Mouse (Mus musculus) embryonic facial prominence, embryonic 12.5 days (tissue): ENCODE measurements around the gene Cox15. TPM values are rescaled to one million over a fixed set of nuclear protein-coding genes. Genes with fewer than 3 reads are reported as not detected.

ENCODE experiments used
- ATAC-seq: fragments of 200-750 bp; cut with Nextera tagmentation; 2 replicates; pipeline ENCODE4 v1.8.0; 2017; ENCODE audit not compliant: insufficient number of reproducible peaks, insufficient read depth, low FRiP score, low TSS enrichment
- H3K27ac ChIP-seq: fragments of 300-500 bp; sonication (generic); 2 replicates; pipeline ENCODE4 v1.5.1; 2016; ENCODE audit warnings: mild to moderate bottlenecking
- H3K27me3 ChIP-seq: fragments of 300-500 bp; sonication (generic); 2 replicates; pipeline ENCODE4 v1.6.1; 2016; ENCODE audit warnings: mild to moderate bottlenecking, moderate library complexity
- H3K36me3 ChIP-seq: fragments of 300-500 bp; sonication (generic); 2 replicates; pipeline ENCODE4 v1.6.1; 2016; ENCODE audit warnings: mild to moderate bottlenecking
- H3K4me1 ChIP-seq: fragments of 300-500 bp; sonication (generic); 2 replicates; pipeline ENCODE4 v1.6.1; 2016
- H3K4me2 ChIP-seq: fragments of 300-500 bp; sonication (generic); replicated peaks from 2 replicates; pipeline ENCODE4 v1.6.1; 2016; ENCODE audit warnings: mild to moderate bottlenecking, moderate library complexity
- H3K4me3 ChIP-seq: fragments of 300-500 bp; sonication (generic); 2 replicates; pipeline ENCODE4 v1.5.1; 2016; ENCODE audit warnings: mild to moderate bottlenecking
- H3K9ac ChIP-seq: fragments of 300-500 bp; sonication (generic); 2 replicates; pipeline ENCODE4 v1.6.1; 2016; ENCODE audit warnings: mild to moderate bottlenecking, moderate library complexity
- H3K9me3 ChIP-seq: fragments of 300-500 bp; sonication (generic); 2 replicates; pipeline ENCODE4 v1.6.1; 2016; ENCODE audit warnings: mild to moderate bottlenecking, moderate library complexity
- WGBS: fragments of 180-500 bp; shearing (Covaris S2); methylation state at CpG from one replicate; pipeline ENCODE4 v1.1.7; 2016; 5-methylcytosine and 5-hydroxymethylcytosine counted together
- polyA plus RNA-seq: library from polyadenylated mRNA; unstranded; fragments of >200 nt; fragmentation: Nextera tagmentation; extraction: Ambion mirVana; gene quantifications from 2 replicates; pipeline ENCODE4 v1.2.1, GENCODE M21; 2016

The Cox15 gene
- polyA plus RNA-seq, 1 experiment from 2014 or later, result 15.3 TPM

- Histone ChIP-seq H3K27me3 (no peaks in the 10 kb centered on the region), H3K4me1 (no peaks in the 10 kb centered on the region), H3K4me2 (no peak overlapping the region), H3K9me3 (no peaks in the 10 kb centered on the region), H3K9ac (no peak overlapping the region), H3K27ac (no peak overlapping the region), H3K4me3 (no peak overlapping the region), H3K36me3 (peaks cover 7% of the 10 kb centered on the region; the same call in 1 of the 2 replicates)
- ATAC-seq, result no peak
- 77% methylated on average over 2 of the region's 2 CpGs for WGBS
Measured at GRCm38 (mm10) chr19:43754237-43754636, 1.4 kb upstream of the Cox15 start.

GRCm38 (mm10) chr19:43753226-43753835, 531 bp upstream of the Cox15 start:
- Histone ChIP-seq H3K4me3 (peak overlapping the region; percentile 63), H3K27ac (peak overlapping the region; percentile 95), H3K36me3 (peaks cover 16% of the 10 kb centered on the region), H3K4me1 (no peaks in the 10 kb centered on the region), H3K9me3 (no peaks in the 10 kb centered on the region), H3K27me3 (no peaks in the 10 kb centered on the region), H3K9ac (peak overlapping the region; percentile 75), H3K4me2 (peak overlapping the region; percentile 57)
- peak; percentile 82 for ATAC-seq
- 1% methylated on average over 24 of the region's 24 CpGs for WGBS

DNA sequence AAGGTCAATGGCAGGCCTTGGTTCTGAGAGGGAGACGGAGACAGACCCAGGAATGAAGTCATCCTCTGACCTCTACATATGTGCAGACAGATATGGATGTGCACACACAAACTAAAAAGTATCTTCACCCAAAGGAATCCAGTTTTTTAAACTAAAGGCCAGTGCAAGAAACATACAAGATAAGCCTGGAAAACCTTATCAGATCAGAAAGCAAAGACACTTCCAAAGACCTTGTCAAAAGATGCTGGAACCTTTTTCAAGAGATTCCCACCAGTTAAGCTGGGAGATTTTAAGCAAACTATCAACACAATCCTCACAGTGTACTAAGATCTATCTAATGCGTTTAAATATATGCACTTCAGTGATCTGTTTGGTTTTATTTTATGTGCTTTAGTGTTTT, 2.8 kb downstream of the Cox15 start:
- WGBS, result 94% methylated on average over 2 of the region's 2 CpGs
- Histone ChIP-seq H3K36me3 (peaks cover 43% of the 10 kb centered on the region), H3K4me2 (no peak overlapping the region), H3K4me1 (no peaks in the 10 kb centered on the region), H3K27me3 (no peaks in the 10 kb centered on the region), H3K9me3 (no peaks in the 10 kb centered on the region), H3K9ac (no peak overlapping the region), H3K27ac (no peak overlapping the region), H3K4me3 (no peak overlapping the region)
- no peak for ATAC-seq

DNA sequence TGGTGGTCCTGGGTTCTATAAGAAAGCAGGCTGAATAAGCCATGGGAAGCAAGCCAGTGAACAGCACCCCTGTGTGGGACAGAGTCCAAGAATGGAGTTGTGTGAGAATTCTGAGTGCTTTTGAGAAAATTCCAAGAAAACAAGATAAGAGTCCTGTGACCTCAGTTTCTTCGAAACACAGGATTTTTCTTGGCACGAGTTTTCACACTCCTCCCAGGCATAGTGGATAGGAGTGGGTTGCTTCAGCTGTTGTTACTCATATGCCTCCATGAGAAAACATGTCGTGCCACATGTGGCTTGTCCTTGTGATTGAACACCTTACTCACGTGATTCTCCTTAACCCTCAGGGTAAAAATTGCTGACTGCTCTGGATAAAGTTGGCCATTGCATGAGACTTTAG, 4.9 kb downstream of the Cox15 start:
- peaks cover 51% of the 10 kb centered on the region for H3K36me3 ChIP-seq
- H3K4me1 ChIP-seq, result no peaks in the 10 kb centered on the region
- WGBS, result 91% methylated on average over 4 of the region's 4 CpGs
- H3K4me3 ChIP-seq, result no peak overlapping the region
- no peaks in the 10 kb centered on the region for H3K9me3 ChIP-seq
- no peak for ATAC-seq
- no peak overlapping the region for H3K9ac ChIP-seq
- H3K27me3 ChIP-seq, result no peaks in the 10 kb centered on the region
- no peak overlapping the region for H3K4me2 ChIP-seq
- H3K27ac ChIP-seq, result no peak overlapping the region

DNA sequence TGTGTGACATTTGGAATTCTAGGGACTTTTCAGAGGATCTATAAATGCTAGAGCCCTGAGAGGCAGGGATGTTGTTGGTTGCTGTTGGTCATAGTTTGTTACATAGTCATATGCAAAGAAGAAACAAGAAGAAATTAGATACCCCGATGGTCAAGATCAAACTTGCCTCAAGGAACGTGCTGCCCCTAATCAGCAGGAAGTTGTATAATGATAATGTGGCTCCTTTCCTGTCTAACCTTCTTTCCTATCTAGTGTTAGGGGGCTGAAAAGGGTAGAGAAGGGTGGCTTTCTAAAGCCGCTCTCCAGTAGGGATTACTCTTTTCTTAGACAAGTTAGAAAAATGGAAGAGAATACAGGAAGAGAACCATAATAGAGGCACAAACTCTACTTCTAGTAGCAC, 7.1 kb downstream of the Cox15 start:
- no peak overlapping the region for H3K4me3 ChIP-seq
- no peaks in the 10 kb centered on the region for H3K4me1 ChIP-seq
- peaks cover 65% of the 10 kb centered on the region for H3K36me3 ChIP-seq
- H3K27me3 ChIP-seq, result no peaks in the 10 kb centered on the region
- H3K9ac ChIP-seq, result no peak overlapping the region
- H3K9me3 ChIP-seq, result no peaks in the 10 kb centered on the region
- WGBS, result 88% methylated on average over 3 of the region's 3 CpGs
- H3K4me2 ChIP-seq, result no peak overlapping the region
- ATAC-seq, result no peak
- H3K27ac ChIP-seq, result no peak overlapping the region

DNA sequence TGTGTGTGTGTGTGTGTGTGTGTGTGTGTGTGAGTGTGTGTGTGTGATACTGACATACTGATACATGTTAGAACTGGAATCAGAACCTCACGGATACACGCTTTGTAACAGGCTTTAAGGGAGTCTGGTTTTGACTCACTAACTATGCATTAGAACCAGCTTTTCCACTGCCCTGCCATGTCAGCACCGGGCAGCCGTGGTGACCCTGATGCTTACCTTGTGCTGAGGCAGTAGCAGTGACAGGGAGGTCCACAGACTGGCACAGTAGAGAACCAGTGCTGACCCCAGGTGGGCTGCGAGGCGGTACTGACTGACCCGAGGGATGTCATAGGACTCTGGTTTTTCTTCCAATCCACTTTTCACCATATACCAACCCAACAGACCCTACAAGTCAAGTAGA, 9.4 kb downstream of the Cox15 start:
- H3K36me3 ChIP-seq, result peaks cover 70% of the 10 kb centered on the region
- no peak overlapping the region for H3K4me2 ChIP-seq
- 95% methylated on average over 7 of the region's 7 CpGs for WGBS
- no peak overlapping the region for H3K4me3 ChIP-seq
- no peak overlapping the region for H3K9ac ChIP-seq
- no peaks in the 10 kb centered on the region for H3K27me3 ChIP-seq
- ATAC-seq, result no peak
- no peaks in the 10 kb centered on the region for H3K9me3 ChIP-seq
- no peaks in the 10 kb centered on the region for H3K4me1 ChIP-seq
- H3K27ac ChIP-seq, result no peak overlapping the region

DNA sequence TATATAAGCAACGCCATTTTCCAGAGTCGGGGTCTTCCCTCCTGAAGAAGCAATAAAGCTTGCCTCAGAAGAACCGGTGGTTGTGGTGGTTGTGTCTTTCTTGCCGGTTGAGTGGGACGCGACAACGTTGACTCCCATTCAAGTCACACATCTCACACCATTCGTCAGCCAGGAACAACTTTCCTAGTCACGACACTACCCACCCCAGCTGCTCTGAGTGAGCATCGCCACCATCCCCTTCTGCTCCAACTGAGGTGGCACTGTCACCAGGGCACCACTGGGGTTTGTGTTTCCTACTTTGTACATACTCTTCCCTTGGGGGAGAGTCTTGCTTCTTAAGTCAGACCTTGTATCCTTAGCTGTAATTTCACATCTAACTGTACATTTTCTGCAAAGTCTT, 14.4 kb downstream of the Cox15 start:
- Histone ChIP-seq H3K27me3 (no peaks in the 10 kb centered on the region), H3K9ac (no peak overlapping the region), H3K9me3 (no peaks in the 10 kb centered on the region), H3K4me1 (no peaks in the 10 kb centered on the region), H3K4me2 (no peak overlapping the region), H3K36me3 (peaks cover 77% of the 10 kb centered on the region), H3K27ac (no peak overlapping the region), H3K4me3 (no peak overlapping the region)
- no peak for ATAC-seq
- 97% methylated on average over 10 of the region's 10 CpGs for WGBS

DNA sequence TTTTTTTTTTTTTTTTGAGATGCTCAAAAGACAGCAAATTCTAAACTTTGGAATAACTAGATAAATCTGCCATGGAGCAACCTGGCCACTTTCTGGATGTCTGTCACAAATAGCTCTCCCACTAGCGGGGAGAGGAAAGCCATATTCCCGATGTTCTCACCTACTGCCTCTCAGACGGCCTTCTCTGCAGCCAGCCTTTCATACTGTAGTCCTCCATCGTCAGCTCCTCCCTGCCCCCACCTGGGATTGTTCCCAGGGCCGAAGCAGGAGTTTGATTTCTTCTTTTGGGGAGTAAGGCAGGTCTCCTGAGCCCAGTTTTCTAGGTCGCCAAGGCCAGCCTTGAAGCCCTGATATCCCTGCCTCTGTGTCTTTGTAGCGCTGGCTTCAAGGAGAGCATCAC, 21.6 kb downstream of the Cox15 start:
- H3K9ac ChIP-seq, result no peak overlapping the region

GRCm38 (mm10) chr19:43730037-43730428, 22.8 kb downstream of the Cox15 start:
- peak overlapping the region; percentile 54 for H3K4me2 ChIP-seq
- peaks cover 43% of the 10 kb centered on the region for H3K36me3 ChIP-seq
- H3K9me3 ChIP-seq, result no peaks in the 10 kb centered on the region
- peaks cover 8% of the 10 kb centered on the region; the same call in 1 of the 2 replicates for H3K4me1 ChIP-seq
- H3K27me3 ChIP-seq, result no peaks in the 10 kb centered on the region
- H3K4me3 ChIP-seq, result peak overlapping the region; percentile 32
- no peak for ATAC-seq
- WGBS, result 31% methylated on average over 8 of the region's 8 CpGs
- peak overlapping the region; percentile 73 for H3K27ac ChIP-seq
- peak overlapping the region; percentile 45; the same call in 1 of the 2 replicates for H3K9ac ChIP-seq

More for the DNA sequence above, 21.6 kb downstream of the Cox15 start:
- no peak for ATAC-seq
- H3K9me3 ChIP-seq, result no peaks in the 10 kb centered on the region
- 59% methylated on average over 7 of the region's 7 CpGs for WGBS
- H3K4me2 ChIP-seq, result no peak overlapping the region
- peaks cover 41% of the 10 kb centered on the region for H3K36me3 ChIP-seq
- H3K4me3 ChIP-seq, result no peak overlapping the region
- no peak overlapping the region for H3K27ac ChIP-seq
- H3K4me1 ChIP-seq, result peaks cover 8% of the 10 kb centered on the region; the same call in 1 of the 2 replicates
- no peaks in the 10 kb centered on the region for H3K27me3 ChIP-seq

- Histone ChIP-seq H3K9ac (peak overlapping the region; percentile 45; the same call in 1 of the 2 replicates), H3K4me3 (peak overlapping the region; percentile 32), H3K4me1 (peaks cover 8% of the 10 kb centered on the region; the same call in 1 of the 2 replicates), H3K9me3 (no peaks in the 10 kb centered on the region), H3K36me3 (peaks cover 43% of the 10 kb centered on the region), H3K27ac (peak overlapping the region; percentile 73), H3K4me2 (peak overlapping the region; percentile 54), H3K27me3 (no peaks in the 10 kb centered on the region)
- WGBS, result 44% methylated on average over 22 of the region's 22 CpGs
- ATAC-seq, result no peak
Measured at GRCm38 (mm10) chr19:43729296-43730036, 23.3 kb downstream of the Cox15 start.

GRCm38 (mm10) chr19:43726510-43727146, 26.2 kb downstream of the Cox15 start:
- H3K9ac ChIP-seq, result no peak overlapping the region
- peaks cover 50% of the 10 kb centered on the region for H3K36me3 ChIP-seq
- no peak overlapping the region for H3K4me3 ChIP-seq
- H3K27ac ChIP-seq, result no peak overlapping the region
- no peaks in the 10 kb centered on the region for H3K27me3 ChIP-seq
- no peak overlapping the region for H3K4me2 ChIP-seq
- H3K4me1 ChIP-seq, result peaks cover 8% of the 10 kb centered on the region; the same call in 1 of the 2 replicates
- no peaks in the 10 kb centered on the region for H3K9me3 ChIP-seq
- WGBS, result 89% methylated on average over 15 of the region's 15 CpGs
- ATAC-seq, result no peak

- no peak overlapping the region for H3K4me3 ChIP-seq
- 0 out of 2 replicates have a peak, but pooled peaks cover 3% of the 10 kb centered on the region for H3K4me1 ChIP-seq
- ATAC-seq, result no peak
- H3K9me3 ChIP-seq, result no peaks in the 10 kb centered on the region
- WGBS, result 89% methylated on average over 7 of the region's 7 CpGs
- H3K27me3 ChIP-seq, result no peaks in the 10 kb centered on the region
- H3K27ac ChIP-seq, result no peak overlapping the region
- peaks cover 55% of the 10 kb centered on the region for H3K36me3 ChIP-seq
- no peak overlapping the region for H3K9ac ChIP-seq
- H3K4me2 ChIP-seq, result no peak overlapping the region
Measured at GRCm38 (mm10) chr19:43724821-43725220, 28.0 kb downstream of the Cox15 start.
